Mouse (Mus musculus) embryo, embryonic 11.5 days (tissue): ENCODE data around the gene Cldn34b4.

Source experiments
- DNase-seq: peaks from one replicate; pipeline ENCODE4 v3.0.0-alpha.2; 2012; ENCODE audit warnings: low read depth, low spot score

Gene Cldn34b4

GRCm38 (mm10) chrX:76393050-76393449 lies at the start of gene Cldn34b4:
Gene Cldn34b4 (plus strand): TSS chrX:76393350.
- DNase-seq = no peak
